Mouse (Mus musculus) limb, embryonic 10.5 days (tissue): ENCODE data around the gene Adcy4. TPM values are rescaled to one million over a fixed set of nuclear protein-coding genes. Genes with fewer than 3 reads are reported as not detected.

Experiments
- DNase-seq: peaks from one replicate; pipeline ENCODE4 v3.0.0-alpha.2; 2017; ENCODE audit warnings: low spot score
- H3K27ac ChIP-seq: fragments of 300-500 bp; sonication (generic); 2 replicates; pipeline ENCODE4 v1.5.1; 2016; ENCODE audit warnings: mild to moderate bottlenecking
- H3K27me3 ChIP-seq: fragments of 300-500 bp; sonication (generic); 2 replicates; pipeline ENCODE4 v1.6.1; 2016; ENCODE audit warnings: low read depth, mild to moderate bottlenecking; ENCODE audit not compliant: poor library complexity, severe bottlenecking
- H3K36me3 ChIP-seq: fragments of 300-500 bp; sonication (generic); 2 replicates; pipeline ENCODE4 v1.6.1; 2016; ENCODE audit warnings: mild to moderate bottlenecking, moderate library complexity
- H3K4me1 ChIP-seq: fragments of 300-500 bp; sonication (generic); 2 replicates; pipeline ENCODE4 v1.6.1; 2016
- H3K4me3 ChIP-seq: fragments of 300-500 bp; sonication (generic); 2 replicates; pipeline ENCODE4 v1.5.1; 2016; ENCODE audit warnings: mild to moderate bottlenecking, moderate library complexity
- H3K9me3 ChIP-seq: fragments of 300-500 bp; sonication (generic); replicated peaks from 2 replicates; pipeline ENCODE4 v1.6.1; 2016; ENCODE audit warnings: mild to moderate bottlenecking
- WGBS: fragments of 180-500 bp; shearing (Covaris S2); methylation state at CpG from one replicate; pipeline ENCODE4 v1.1.7; 2016; 5-methylcytosine and 5-hydroxymethylcytosine counted together
- polyA plus RNA-seq: library from polyadenylated mRNA; unstranded; fragments of >200 nt; fragmentation: Nextera tagmentation; extraction: Ambion mirVana; gene quantifications from 2 replicates; pipeline ENCODE4 v1.2.1, GENCODE M21; 2016

Gene Adcy4
- polyA plus RNA-seq, 1 experiment from 2014 or later: 13.3 TPM

- Histone ChIP-seq H3K4me3 (no peak overlapping the region), H3K4me1 (no peaks in the 10 kb centered on the region), H3K27ac (no peak overlapping the region), H3K27me3 (peaks cover 10% of the 10 kb centered on the region; the same call in 1 of the 2 replicates), H3K36me3 (peaks cover 20% of the 10 kb centered on the region), H3K9me3 (no peaks in the 10 kb centered on the region)
- no peak for DNase-seq
- 79% methylated on average over 3 of the region's 3 CpGs for WGBS
Measured at GRCm38 (mm10) chr14:55735334-55735733, 48.6 kb downstream of the Adcy4 start.

DNA sequence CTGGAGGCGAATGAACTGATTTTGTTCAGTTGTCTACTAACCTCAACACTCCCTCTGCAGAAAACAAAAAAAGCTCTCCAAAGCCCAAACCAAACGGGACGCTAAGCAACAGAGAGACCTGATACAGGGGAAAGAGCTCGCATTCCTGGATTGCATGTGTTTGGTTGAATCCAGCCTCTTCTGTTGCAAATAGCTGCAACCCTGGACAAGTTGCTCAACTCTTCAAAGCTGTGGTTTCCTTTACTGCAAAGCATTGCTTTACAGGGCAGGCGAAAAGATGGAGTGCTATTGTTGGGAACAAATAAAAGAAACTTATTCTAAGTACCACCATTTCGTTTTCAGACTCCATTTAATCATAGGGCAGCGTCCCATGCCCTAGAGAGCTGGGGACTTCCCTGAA is 49.0 kb downstream of the Adcy4 start:
- 81% methylated on average over 7 of the region's 7 CpGs for WGBS
- Histone ChIP-seq H3K27ac (no peak overlapping the region), H3K4me1 (no peaks in the 10 kb centered on the region), H3K9me3 (no peaks in the 10 kb centered on the region), H3K4me3 (no peak overlapping the region), H3K27me3 (peaks cover 10% of the 10 kb centered on the region; the same call in 1 of the 2 replicates), H3K36me3 (peaks cover 15% of the 10 kb centered on the region)
- no peak for DNase-seq

DNA sequence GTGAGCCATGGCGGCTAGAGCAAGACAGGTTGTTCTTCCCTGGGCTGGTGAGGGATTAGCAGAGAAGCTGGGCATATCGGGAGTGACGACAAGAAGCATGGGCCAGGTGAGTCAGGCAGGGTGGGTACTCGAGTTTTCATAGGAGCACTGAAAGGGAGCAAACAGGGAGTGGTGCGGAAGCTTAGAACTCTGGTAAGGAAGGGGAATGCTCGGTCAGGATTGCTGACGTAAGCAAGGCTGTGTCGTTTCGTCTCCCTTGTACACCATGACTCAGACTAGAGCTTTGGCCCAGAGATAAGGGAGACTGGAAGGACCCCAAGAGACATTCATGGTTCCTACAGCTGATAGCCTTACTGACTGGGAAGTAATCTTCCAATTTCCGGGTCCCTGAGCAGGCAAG is 50.0 kb downstream of the Adcy4 start:
- Histone ChIP-seq H3K4me3 (no peak overlapping the region), H3K9me3 (no peaks in the 10 kb centered on the region), H3K27me3 (peaks cover 10% of the 10 kb centered on the region; the same call in 1 of the 2 replicates), H3K27ac (no peak overlapping the region), H3K4me1 (no peaks in the 10 kb centered on the region), H3K36me3 (peaks cover 6% of the 10 kb centered on the region)
- DNase-seq: no peak
- 79% methylated on average over 10 of the region's 10 CpGs for WGBS

DNA sequence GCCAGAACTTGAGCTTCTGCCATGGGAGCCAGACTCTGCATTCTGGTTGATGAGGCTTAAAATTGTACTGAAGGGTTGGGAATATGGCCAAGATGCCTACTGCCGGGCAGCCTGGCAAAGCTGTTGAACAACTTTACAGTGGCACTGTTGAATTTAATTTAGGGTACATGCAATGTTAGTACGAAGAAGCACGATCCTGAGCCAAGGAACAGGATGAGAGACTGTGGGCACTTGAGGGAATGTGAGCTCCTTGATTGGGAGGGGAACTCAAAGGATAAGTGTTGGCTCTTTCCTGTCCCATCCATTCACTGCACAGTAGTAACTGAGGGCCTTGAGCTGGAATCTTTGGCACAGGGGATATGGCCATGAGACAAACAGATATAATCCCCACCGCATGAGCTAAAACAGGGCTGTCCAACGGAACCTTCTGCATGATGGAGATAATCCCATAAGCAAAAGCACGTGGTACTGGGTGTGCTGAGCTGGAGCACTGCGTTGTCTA is 53.3 kb downstream of the Adcy4 start:
- WGBS: 78% methylated on average over 7 of the region's 7 CpGs
- Histone ChIP-seq H3K4me3 (no peak overlapping the region), H3K27ac (no peak overlapping the region), H3K36me3 (no peaks in the 10 kb centered on the region), H3K27me3 (peaks cover 10% of the 10 kb centered on the region), H3K9me3 (no peaks in the 10 kb centered on the region), H3K4me1 (no peaks in the 10 kb centered on the region)
- no peak for DNase-seq

DNA sequence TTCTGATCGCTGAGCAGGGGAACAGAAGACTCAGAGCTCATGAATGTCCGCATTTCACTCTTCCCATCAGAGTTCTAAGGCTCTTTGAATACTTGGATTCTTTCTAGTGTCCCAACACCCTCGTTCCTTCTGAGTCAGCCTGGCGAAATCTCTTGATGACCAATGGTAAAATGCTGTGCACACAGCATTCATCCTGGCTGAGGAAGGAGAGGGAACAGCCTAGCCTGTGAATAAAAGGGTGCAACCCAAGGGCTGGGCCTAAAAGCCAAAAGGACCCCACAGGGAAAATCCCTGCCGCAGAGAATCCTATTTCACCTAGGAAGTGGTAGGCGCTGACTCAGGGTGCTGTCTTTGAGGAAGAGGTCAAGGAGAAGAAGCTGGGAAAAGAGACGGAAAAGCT is 53.8 kb downstream of the Adcy4 start:
- Histone ChIP-seq H3K4me3 (no peak overlapping the region), H3K4me1 (no peaks in the 10 kb centered on the region), H3K36me3 (no peaks in the 10 kb centered on the region), H3K9me3 (no peaks in the 10 kb centered on the region), H3K27me3 (peaks cover 10% of the 10 kb centered on the region), H3K27ac (no peak overlapping the region)
- WGBS: 83% methylated on average over 7 of the region's 7 CpGs
- DNase-seq: no peak

- H3K4me1 ChIP-seq: no peaks in the 10 kb centered on the region
- no peak overlapping the region for H3K27ac ChIP-seq
- H3K36me3 ChIP-seq: no peaks in the 10 kb centered on the region
- no peak overlapping the region for H3K4me3 ChIP-seq
- no peaks in the 10 kb centered on the region for H3K9me3 ChIP-seq
- WGBS: 78% methylated on average over 8 of the region's 8 CpGs
- DNase-seq: no peak
- peaks cover 10% of the 10 kb centered on the region for H3K27me3 ChIP-seq
Measured at GRCm38 (mm10) chr14:55727889-55728685, 55.8 kb downstream of the Adcy4 start.

GRCm38 (mm10) chr14:55726261-55726660 is 57.6 kb downstream of the Adcy4 start:
- DNase-seq: no peak
- Histone ChIP-seq H3K9me3 (no peaks in the 10 kb centered on the region), H3K27me3 (peaks cover 9% of the 10 kb centered on the region), H3K4me1 (peaks cover 9% of the 10 kb centered on the region), H3K36me3 (no peaks in the 10 kb centered on the region), H3K27ac (no peak overlapping the region), H3K4me3 (no peak overlapping the region)

DNA sequence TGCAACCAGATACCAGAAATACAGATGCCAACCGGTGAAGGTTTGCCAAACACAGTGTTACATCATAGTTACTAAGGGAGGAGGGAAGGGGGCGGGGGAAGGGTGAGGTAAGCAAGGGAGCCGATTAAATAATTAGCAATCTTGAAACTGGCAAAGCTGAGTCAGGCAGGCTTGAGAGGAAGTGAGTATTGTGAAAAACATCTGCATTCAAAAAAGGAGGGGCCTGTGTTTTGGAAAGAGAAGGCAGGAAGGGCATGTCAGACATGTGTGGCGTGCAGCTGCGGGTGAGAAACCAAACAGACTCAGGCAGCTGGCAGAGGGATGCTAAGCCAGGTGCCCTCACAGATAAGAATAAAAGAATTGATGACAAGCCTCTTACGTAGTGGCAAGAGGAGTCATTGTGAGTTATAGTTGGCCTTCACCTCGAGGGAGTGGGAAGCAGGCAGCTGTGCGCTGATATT is 59.5 kb downstream of the Adcy4 start:
- H3K9me3 ChIP-seq: no peaks in the 10 kb centered on the region
- 70% methylated on average over 8 of the region's 8 CpGs for WGBS
- no peaks in the 10 kb centered on the region; the same call in 1 of the 2 replicates for H3K27me3 ChIP-seq
- no peak overlapping the region for H3K27ac ChIP-seq
- no peak for DNase-seq
- H3K4me3 ChIP-seq: no peak overlapping the region
- peaks cover 13% of the 10 kb centered on the region for H3K4me1 ChIP-seq
- H3K36me3 ChIP-seq: 0 out of 2 replicates have a peak, but pooled peaks cover 6% of the 10 kb centered on the region

DNA sequence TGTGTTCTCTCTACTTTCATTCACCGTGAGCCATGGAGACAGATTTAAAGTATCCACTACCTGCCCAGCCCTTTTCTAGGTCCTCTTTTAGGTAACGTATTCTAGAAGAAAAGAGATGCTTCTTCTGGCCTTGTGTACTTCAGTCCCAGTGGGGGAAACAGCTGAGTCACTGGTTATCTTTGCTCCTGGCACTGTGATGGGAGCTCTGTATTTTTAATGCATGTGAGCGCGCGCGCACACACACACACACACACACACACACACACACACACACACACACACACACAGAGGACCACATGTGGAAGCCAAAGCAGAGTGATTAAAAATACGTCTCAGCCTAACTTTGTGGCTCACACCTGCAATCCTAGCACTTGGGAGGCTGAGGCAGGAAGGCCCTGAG is 60.5 kb downstream of the Adcy4 start:
- DNase-seq: no peak
- WGBS: 94% methylated on average over 7 of the region's 7 CpGs

DNA sequence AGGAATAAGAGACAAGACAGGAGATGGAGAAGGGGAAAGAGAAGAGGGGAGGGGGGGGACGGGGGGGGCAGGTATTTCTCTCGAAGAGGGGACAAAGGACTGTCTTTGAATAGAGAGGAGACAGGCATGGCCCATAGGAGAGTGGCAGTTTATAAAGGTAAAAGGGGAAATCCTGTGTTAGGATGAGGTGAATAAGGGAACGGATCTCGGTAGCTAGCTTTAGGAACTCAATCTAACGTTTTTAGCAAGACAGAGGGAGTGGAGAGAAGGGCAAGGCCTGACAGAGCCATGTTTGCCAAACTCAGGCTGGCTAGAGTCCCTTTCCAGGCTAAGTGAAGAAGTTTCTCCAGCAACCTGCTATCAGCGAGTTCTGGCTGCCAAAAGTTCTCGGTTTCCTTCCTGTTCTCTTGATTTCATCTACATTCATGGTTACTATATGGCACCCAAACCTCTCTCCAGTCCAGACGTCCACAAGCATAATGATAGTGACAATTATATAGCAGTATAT is 61.4 kb downstream of the Adcy4 start:
- no peak for DNase-seq
- peak overlapping the region; percentile 89 for H3K27ac ChIP-seq
- no peaks in the 10 kb centered on the region; the same call in 1 of the 2 replicates for H3K27me3 ChIP-seq
- peaks cover 13% of the 10 kb centered on the region for H3K4me1 ChIP-seq
- H3K4me3 ChIP-seq: peak overlapping the region; percentile 78
- no peaks in the 10 kb centered on the region for H3K9me3 ChIP-seq
- 54% methylated on average over 8 of the region's 8 CpGs for WGBS
- peaks cover 23% of the 10 kb centered on the region for H3K36me3 ChIP-seq

More for the DNA sequence above, 60.5 kb downstream of the Adcy4 start:
- H3K4me1 ChIP-seq: peaks cover 13% of the 10 kb centered on the region
- no peaks in the 10 kb centered on the region; the same call in 1 of the 2 replicates for H3K27me3 ChIP-seq
- H3K9me3 ChIP-seq: no peaks in the 10 kb centered on the region
- peaks cover 15% of the 10 kb centered on the region for H3K36me3 ChIP-seq
- H3K4me3 ChIP-seq: no peak overlapping the region
- H3K27ac ChIP-seq: no peak overlapping the region

DNA sequence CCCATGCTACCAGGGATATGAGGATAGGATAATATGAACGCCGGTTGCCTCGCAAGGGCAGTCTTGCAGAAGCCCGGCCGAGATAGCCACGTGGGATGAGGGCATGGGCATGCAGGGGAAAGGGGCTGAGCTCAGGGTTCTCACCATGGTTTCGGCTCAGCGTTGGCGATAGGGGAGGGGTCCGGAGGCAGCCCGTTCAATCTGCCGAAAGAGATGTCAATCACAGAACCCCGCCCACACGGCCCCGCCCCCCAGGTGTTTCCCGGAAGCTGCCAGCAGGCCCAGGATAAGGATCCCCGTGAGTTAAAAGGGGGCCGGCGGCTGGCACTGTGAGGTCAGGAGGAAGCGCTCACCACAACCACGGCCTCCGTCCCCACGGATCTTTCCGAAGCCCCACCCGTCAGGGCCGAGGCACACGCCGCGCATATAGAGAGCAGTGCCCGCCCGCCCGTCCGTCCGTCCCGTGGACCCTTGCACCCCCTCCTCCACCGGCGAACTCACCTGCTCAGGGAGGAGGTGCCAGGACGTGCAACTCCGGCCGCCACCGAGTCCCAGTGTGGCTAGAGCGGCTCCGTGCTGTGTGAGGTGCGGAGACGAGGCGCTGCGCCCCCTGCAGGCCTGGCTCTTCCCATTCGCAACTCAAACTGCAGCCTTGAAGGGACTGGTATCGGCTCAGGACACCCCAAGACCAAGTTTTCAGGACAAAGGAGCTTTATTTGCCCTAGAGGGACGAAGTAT is 62.0 kb downstream of the Adcy4 start, which contains the start of gene Rabggta:
Gene Rabggta (minus strand): TSS at position 564 of the 738 bp plus-strand sequence.
- H3K4me1 ChIP-seq: peaks cover 16% of the 10 kb centered on the region
- no peaks in the 10 kb centered on the region for H3K27me3 ChIP-seq
- H3K4me3 ChIP-seq: peak within 1 kb of the TSS; percentile 78
- H3K27ac ChIP-seq: peak within 1 kb of the TSS; percentile 89
- H3K9me3 ChIP-seq: no peaks in the 10 kb centered on the region
- WGBS: under 1% methylated on average over 50 of the region's 50 CpGs
- DNase-seq: peak; percentile 98
- H3K36me3 ChIP-seq: peaks cover 29% of the 10 kb centered on the region

GRCm38 (mm10) chr14:55721076-55721475 is 62.8 kb downstream of the Adcy4 start:
- Histone ChIP-seq H3K4me3 (peak overlapping the region; percentile 78), H3K27ac (no peak overlapping the region), H3K4me1 (peaks cover 18% of the 10 kb centered on the region), H3K36me3 (peaks cover 35% of the 10 kb centered on the region), H3K27me3 (no peaks in the 10 kb centered on the region), H3K9me3 (no peaks in the 10 kb centered on the region)
- no peak for DNase-seq
- 81% methylated on average over 6 of the region's 6 CpGs for WGBS

- H3K36me3 ChIP-seq: peaks cover 37% of the 10 kb centered on the region
- H3K27me3 ChIP-seq: no peaks in the 10 kb centered on the region
- no peak overlapping the region for H3K27ac ChIP-seq
- H3K9me3 ChIP-seq: no peaks in the 10 kb centered on the region
- no peak for DNase-seq
- WGBS: 95% methylated on average over 12 of the region's 12 CpGs
- H3K4me3 ChIP-seq: no peak overlapping the region
- peaks cover 18% of the 10 kb centered on the region for H3K4me1 ChIP-seq
Measured at GRCm38 (mm10) chr14:55720666-55721065, 63.2 kb downstream of the Adcy4 start.
